Mouse (Mus musculus) cortical plate, adult 2 months (tissue): ENCODE measurements around the gene Mki67.

Experiments used
- CTCF ChIP-seq: fragments of 200-500 bp; IDR thresholded peaks from 2 replicates; pipeline ENCODE4 v1.5.1; 2011; ENCODE audit warnings: mild to moderate bottlenecking, control low read depth, low read length; ENCODE audit not compliant: insufficient read depth; ENCODE audit errors: extremely low read depth
- POLR2A ChIP-seq: fragments of 200-500 bp; IDR thresholded peaks from 2 replicates; pipeline ENCODE4 v1.6.1; 2011; ENCODE audit warnings: mild to moderate bottlenecking, low read length, control low read depth; ENCODE audit not compliant: insufficient read depth; ENCODE audit errors: extremely low read depth

GRCm38 (mm10) chr7:135651831-135652511, 64.2 kb downstream of the Mki67 start:
- TF ChIP-seq POLR2A: no peak
- no peak for TF ChIP-seq CTCF
